In the genomic region with DNA sequence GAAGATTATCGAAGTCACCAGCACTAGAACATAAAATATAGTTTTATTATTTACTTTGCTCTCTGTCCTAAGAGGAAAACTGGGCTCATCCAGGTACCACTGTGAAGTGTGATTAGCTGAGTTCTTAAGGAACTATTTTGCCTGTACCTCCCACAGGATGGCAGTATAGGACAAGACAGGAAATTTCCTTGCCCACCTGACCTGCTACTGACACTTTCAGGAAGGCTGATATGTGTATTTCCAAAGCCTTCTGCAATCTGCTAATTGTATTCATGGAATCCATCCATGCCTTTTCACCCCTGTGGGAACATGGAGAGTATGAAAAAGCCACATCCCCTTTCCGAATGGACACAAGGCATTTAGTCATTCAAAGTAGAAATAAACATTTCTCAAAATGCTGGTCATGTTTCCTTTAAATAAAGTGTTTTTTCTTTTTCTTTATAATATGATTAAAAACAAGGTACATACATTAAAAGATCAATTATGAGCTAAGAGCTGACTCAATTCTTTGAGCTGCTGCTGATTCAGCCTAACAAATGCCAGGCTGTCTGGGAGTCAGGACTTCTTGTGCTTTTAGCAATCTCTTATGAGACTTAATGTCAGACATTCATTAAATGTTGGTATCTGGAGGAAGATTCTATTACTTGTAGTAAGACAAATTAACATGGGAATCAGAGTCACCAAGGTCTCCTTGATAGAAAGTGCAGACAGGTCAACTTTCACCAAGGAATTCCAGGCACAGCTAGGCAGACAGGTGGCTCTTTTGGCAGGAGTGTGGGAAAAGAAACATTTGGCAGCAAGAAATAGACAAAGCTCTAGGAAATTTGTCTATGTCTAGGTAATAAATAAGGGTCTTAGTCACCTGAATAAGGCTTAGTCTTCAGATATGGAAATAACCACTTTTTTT, we compare ENCODE assay signal across 9 mouse cellular contexts.
DNase-seq lines count a peak whose midpoint lies in the region; ATAC-seq and TF ChIP-seq lines count a peak whose summit lies in the region.
"Had no signal": no experiment of that assay in that cellular context is flagged by ENCODE, and none has a peak within 500 bp of the region (broad histone marks: within the 10 kb centered on the region; RNA-seq: fewer than 3 reads in every experiment).

No protein-coding gene starts in this region.

- no peak overlapping the region for H3K4me3 ChIP-seq in intestine, postnatal 0 days (ENCODE audit: low read depth, low read length)
- no peak overlapping the region for H3K4me3 ChIP-seq in intestine, embryonic 16.5 days (ENCODE audit: low read length)
- H3K4me3 ChIP-seq in forebrain, embryonic 16.5 days (replicated peaks; ENCODE audit: low read length), result no peak overlapping the region
- H3K4me3 ChIP-seq: megakaryocyte, embryonic 14.5 days had no signal

- no peak overlapping the region for H3K27ac ChIP-seq in intestine, postnatal 0 days (ENCODE audit: low read depth, low read length)
- H3K27ac ChIP-seq in intestine, embryonic 16.5 days (ENCODE audit: low read length), result no peak overlapping the region
- no peak overlapping the region for H3K27ac ChIP-seq in forebrain, embryonic 16.5 days (ENCODE audit: low read length)

- ATAC-seq in intestine, postnatal 0 days, result no peak
- ATAC-seq in intestine, embryonic 16.5 days, result no peak
- ATAC-seq in forebrain, embryonic 16.5 days, result peak; percentile 90
- no peak for ATAC-seq in activated CD4-positive, CD25-positive, alpha-beta regulatory T cell, adult 4 months
- no peak for ATAC-seq in megakaryocyte, adult 5-6 weeks (ENCODE audit: poor library complexity, severe bottlenecking)

- H3K27me3 ChIP-seq in intestine, postnatal 0 days (replicated peaks; ENCODE audit: control insufficient read depth, insufficient read depth, low read length), result no peaks in the 10 kb centered on the region
- no peaks in the 10 kb centered on the region for H3K27me3 ChIP-seq in intestine, embryonic 16.5 days (replicated peaks; ENCODE audit: control insufficient read depth, insufficient read depth, low read length)
- H3K27me3 ChIP-seq in forebrain, embryonic 16.5 days (replicated peaks; ENCODE audit: control insufficient read depth, insufficient read depth, low read length), result no peaks in the 10 kb centered on the region
- H3K27me3 ChIP-seq: megakaryocyte, embryonic 14.5 days had no signal

- 63% methylated on average over 2 of the region's 2 CpGs for WGBS in intestine, postnatal 0 days
- 66% methylated on average over 2 of the region's 2 CpGs for WGBS in intestine, embryonic 16.5 days
- WGBS in forebrain, embryonic 16.5 days, result 52% methylated on average over 2 of the region's 2 CpGs

- TF ChIP-seq CTCF in intestine, postnatal 0 days (IDR thresholded peaks at IDR 0.05; ENCODE audit: low read depth), result peak; percentile 72

- no peaks in the 10 kb centered on the region for H3K9me3 ChIP-seq in intestine, postnatal 0 days (ENCODE audit: control insufficient read depth)
- H3K9me3 ChIP-seq in intestine, embryonic 16.5 days (ENCODE audit: control insufficient read depth, low read length), result no peaks in the 10 kb centered on the region
- H3K9me3 ChIP-seq in forebrain, embryonic 16.5 days (ENCODE audit: control insufficient read depth, low read length), result no peaks in the 10 kb centered on the region
- H3K9me3 ChIP-seq: megakaryocyte, embryonic 14.5 days had no signal

- no peak overlapping the region for H3K9ac ChIP-seq in intestine, postnatal 0 days (ENCODE audit: low read depth, low read length)
- H3K9ac ChIP-seq in intestine, embryonic 16.5 days (ENCODE audit: low read depth, low read length), result no peak overlapping the region
- no peak overlapping the region for H3K9ac ChIP-seq in forebrain, embryonic 16.5 days (replicated peaks; ENCODE audit: low read depth, low read length)

- intact Hi-C loops in left cerebral cortex, postnatal 25 days (cut with DNase I), result loop anchor here (2.0 to 10.0 kb wide), 4 partner anchors 140 to 1560 kb away; no protein-coding TSS in a partner anchor

- peak; percentile 33 for DNase-seq in Muller cell, postnatal 12 days (ENCODE audit: inconsistent ontology term)
- DNase-seq in left cerebral cortex, postnatal 25 days (ENCODE audit: low spot score in 2 of 2), result peak; percentile 38 to 64
- no peak for DNase-seq in adipocyte (ENCODE audit: low spot score)

- no peaks in the 10 kb centered on the region for H3K4me1 ChIP-seq in intestine, postnatal 0 days (replicated peaks; ENCODE audit: control insufficient read depth, insufficient read depth, low read length)
- no peaks in the 10 kb centered on the region for H3K4me1 ChIP-seq in intestine, embryonic 16.5 days (ENCODE audit: control insufficient read depth, insufficient read depth, low read length)
- H3K4me1 ChIP-seq in forebrain, embryonic 16.5 days (replicated peaks; ENCODE audit: control insufficient read depth, insufficient read depth, low read length), result peaks cover 2% of the 10 kb centered on the region
- H3K4me1 ChIP-seq: megakaryocyte, embryonic 14.5 days had no signal

- no peak overlapping the region for H3K4me2 ChIP-seq in intestine, postnatal 0 days (replicated peaks; ENCODE audit: low read depth)
- no peak overlapping the region for H3K4me2 ChIP-seq in intestine, embryonic 16.5 days (ENCODE audit: low read depth, low read length)
- H3K4me2 ChIP-seq in forebrain, embryonic 16.5 days (ENCODE audit: low read length), result no peak overlapping the region

- H3K36me3 ChIP-seq in intestine, postnatal 0 days (ENCODE audit: control insufficient read depth, insufficient read depth), result no peaks in the 10 kb centered on the region
- no peaks in the 10 kb centered on the region for H3K36me3 ChIP-seq in intestine, embryonic 16.5 days (ENCODE audit: control insufficient read depth, insufficient read depth, low read length)
- no peaks in the 10 kb centered on the region for H3K36me3 ChIP-seq in forebrain, embryonic 16.5 days (ENCODE audit: control insufficient read depth, insufficient read depth)
